Mouse (Mus musculus): ENCODE measurements around the gene Gm20696. TPM values are rescaled to one million over a fixed set of nuclear protein-coding genes. Genes with fewer than 3 reads are reported as not detected.

The Gm20696 gene
- polyA plus RNA-seq, 1 experiment from 2014 or later = 5.3 TPM

DNA sequence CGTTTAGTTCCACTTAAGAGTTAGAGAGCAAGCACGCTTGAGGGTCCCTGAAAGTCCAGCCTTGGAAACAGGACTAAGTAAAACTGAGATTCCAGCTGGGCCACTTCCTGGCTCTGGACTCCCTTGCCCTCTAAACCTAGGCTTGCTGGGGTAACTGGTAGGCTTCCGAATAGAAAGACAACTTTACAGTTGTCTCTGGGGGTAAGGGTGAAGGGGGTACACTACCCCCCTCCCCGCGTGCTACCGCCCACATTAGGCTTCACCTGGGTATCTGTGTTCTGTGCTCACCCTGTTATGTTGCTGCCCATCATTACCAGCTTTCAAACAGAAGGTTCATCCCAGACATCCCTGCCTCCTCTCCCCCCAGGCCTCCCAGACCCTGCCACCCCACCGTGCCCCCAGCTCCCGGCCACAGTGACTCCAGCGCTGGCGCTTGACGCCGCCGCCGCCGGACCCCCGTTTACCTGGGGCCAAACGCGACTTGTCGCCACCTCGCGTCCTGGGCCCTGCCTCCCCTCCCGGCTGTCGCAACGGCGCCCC lies 25.1 kb upstream of the Gm20696 start:
- H3K9ac ChIP-seq (ENCODE audit: low read length) = peak overlapping the region; percentile 76
- peak overlapping the region; percentile 88 for H3K4me2 ChIP-seq (ENCODE audit: low read depth, low read length, severe bottlenecking)
- ATAC-seq (replicated peaks; ENCODE audit: low FRiP score) (peak; percentile 27), DNase-seq (ENCODE audit: low spot score) (no peak)
- no peak overlapping the region for H3K27ac ChIP-seq (ENCODE audit: low read depth, low read length)
- WGBS = 6% methylated on average over 24 of the region's 25 CpGs
- H3K36me3 ChIP-seq (ENCODE audit: control insufficient read depth, insufficient read depth, low read length) = no peaks in the 10 kb centered on the region
- peaks cover 34% of the 10 kb centered on the region for H3K27me3 ChIP-seq (ENCODE audit: control insufficient read depth, insufficient read depth, low read length)
- H3K4me1 ChIP-seq (replicated peaks; ENCODE audit: control insufficient read depth, insufficient read depth, low read length) = peaks cover 2% of the 10 kb centered on the region; the same call in 1 of the 2 replicates
- H3K4me3 ChIP-seq (ENCODE audit: low read depth, low read length) = peak overlapping the region; percentile 74
- no peaks in the 10 kb centered on the region for H3K9me3 ChIP-seq (ENCODE audit: control insufficient read depth, low read length)

DNA sequence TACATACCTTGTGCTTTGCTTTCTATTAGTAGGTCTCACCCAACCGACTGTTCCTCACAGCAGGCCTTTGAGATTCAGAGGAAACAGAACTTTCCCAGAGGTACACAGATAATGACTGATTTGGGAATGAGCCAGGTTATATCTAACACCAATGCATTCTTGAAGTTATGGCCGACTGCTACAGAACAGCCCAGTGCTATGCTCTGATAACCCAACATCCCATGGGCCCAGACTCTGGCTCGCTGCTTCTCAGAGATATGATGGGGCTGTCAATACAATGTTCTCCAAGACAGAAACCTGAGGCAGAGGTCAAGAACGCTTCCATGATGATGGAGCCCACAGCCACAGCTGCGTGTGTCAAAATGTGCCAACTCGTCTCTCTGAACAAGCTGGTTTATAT lies 21.9 kb upstream of the Gm20696 start:
- 91% methylated on average over 6 of the region's 6 CpGs for WGBS
- Histone ChIP-seq H3K4me2 (ENCODE audit: low read depth, low read length, severe bottlenecking) (no peak overlapping the region), H3K36me3 (ENCODE audit: control insufficient read depth, insufficient read depth, low read length) (no peaks in the 10 kb centered on the region), H3K4me1 (replicated peaks; ENCODE audit: control insufficient read depth, insufficient read depth, low read length) (peaks cover 2% of the 10 kb centered on the region; the same call in 1 of the 2 replicates), H3K9me3 (ENCODE audit: control insufficient read depth, low read length) (peaks cover 2% of the 10 kb centered on the region; the same call in 1 of the 2 replicates), H3K4me3 (ENCODE audit: low read depth, low read length) (no peak overlapping the region), H3K27me3 (ENCODE audit: control insufficient read depth, insufficient read depth, low read length) (peaks cover 21% of the 10 kb centered on the region), H3K9ac (ENCODE audit: low read length) (no peak overlapping the region), H3K27ac (ENCODE audit: low read depth, low read length) (no peak overlapping the region)
- DNase-seq (ENCODE audit: low spot score) = no peak
- ATAC-seq (replicated peaks; ENCODE audit: low FRiP score) = no peak

DNA sequence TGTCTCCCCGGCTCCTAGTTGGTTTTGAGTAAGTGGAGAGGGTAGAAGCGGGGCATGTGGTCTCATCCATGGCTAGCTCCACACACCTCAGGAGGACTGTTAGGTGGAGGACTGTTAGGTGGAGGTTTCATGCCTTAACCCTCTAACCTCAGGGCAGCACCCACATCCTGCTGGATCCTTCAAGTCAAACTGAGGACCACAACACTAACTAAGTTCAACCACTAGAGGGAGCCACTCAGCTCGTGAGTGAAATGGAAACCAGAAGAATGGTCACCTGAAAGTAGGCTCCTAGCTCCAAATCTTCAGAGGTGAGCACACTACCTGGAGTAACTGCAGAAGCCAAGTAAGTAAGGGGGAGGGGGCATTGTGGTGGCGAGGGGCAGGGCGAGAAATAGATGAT lies 18.3 kb upstream of the Gm20696 start:
- ATAC-seq (replicated peaks; ENCODE audit: low FRiP score) (no peak), DNase-seq (ENCODE audit: low spot score) (no peak)
- Histone ChIP-seq H3K9me3 (ENCODE audit: control insufficient read depth, low read length) (peaks cover 2% of the 10 kb centered on the region; the same call in 1 of the 2 replicates), H3K4me3 (ENCODE audit: low read depth, low read length) (no peak overlapping the region), H3K27me3 (ENCODE audit: control insufficient read depth, insufficient read depth, low read length) (no peaks in the 10 kb centered on the region), H3K4me2 (ENCODE audit: low read depth, low read length, severe bottlenecking) (no peak overlapping the region), H3K27ac (ENCODE audit: low read depth, low read length) (no peak overlapping the region), H3K4me1 (replicated peaks; ENCODE audit: control insufficient read depth, insufficient read depth, low read length) (no peaks in the 10 kb centered on the region), H3K36me3 (ENCODE audit: control insufficient read depth, insufficient read depth, low read length) (no peaks in the 10 kb centered on the region), H3K9ac (ENCODE audit: low read length) (no peak overlapping the region)
- 51% methylated on average over 5 of the region's 5 CpGs for WGBS

DNA sequence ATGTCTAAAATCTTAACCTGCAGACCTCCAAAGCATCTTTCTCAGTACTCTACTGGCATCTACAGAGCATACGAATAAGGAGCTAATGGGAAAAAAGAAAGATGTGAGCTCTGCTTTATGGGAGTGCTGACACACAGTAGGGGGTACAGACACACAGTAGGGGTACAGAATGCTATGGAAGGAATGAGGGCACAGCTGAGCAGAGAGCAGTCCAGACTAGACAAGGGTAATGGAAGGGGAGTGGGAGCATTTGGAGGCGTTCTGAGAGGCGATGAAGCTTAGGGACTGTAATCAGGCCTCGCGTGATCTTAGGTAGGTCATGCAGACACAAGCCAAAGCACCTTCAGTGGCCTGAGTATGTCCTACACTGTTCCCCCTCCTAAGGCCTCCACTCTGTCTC lies 17.4 kb upstream of the Gm20696 start:
- Histone ChIP-seq H3K9ac (ENCODE audit: low read length) (no peak overlapping the region), H3K27ac (ENCODE audit: low read depth, low read length) (no peak overlapping the region), H3K27me3 (ENCODE audit: control insufficient read depth, insufficient read depth, low read length) (no peaks in the 10 kb centered on the region), H3K9me3 (ENCODE audit: control insufficient read depth, low read length) (peaks cover 2% of the 10 kb centered on the region; the same call in 1 of the 2 replicates), H3K4me1 (replicated peaks; ENCODE audit: control insufficient read depth, insufficient read depth, low read length) (no peaks in the 10 kb centered on the region), H3K4me2 (ENCODE audit: low read depth, low read length, severe bottlenecking) (no peak overlapping the region), H3K4me3 (ENCODE audit: low read depth, low read length) (no peak overlapping the region), H3K36me3 (ENCODE audit: control insufficient read depth, insufficient read depth, low read length) (no peaks in the 10 kb centered on the region)
- ATAC-seq (replicated peaks; ENCODE audit: low FRiP score) (no peak), DNase-seq (ENCODE audit: low spot score) (no peak)
- WGBS = 87% methylated on average over 5 of the region's 5 CpGs

DNA sequence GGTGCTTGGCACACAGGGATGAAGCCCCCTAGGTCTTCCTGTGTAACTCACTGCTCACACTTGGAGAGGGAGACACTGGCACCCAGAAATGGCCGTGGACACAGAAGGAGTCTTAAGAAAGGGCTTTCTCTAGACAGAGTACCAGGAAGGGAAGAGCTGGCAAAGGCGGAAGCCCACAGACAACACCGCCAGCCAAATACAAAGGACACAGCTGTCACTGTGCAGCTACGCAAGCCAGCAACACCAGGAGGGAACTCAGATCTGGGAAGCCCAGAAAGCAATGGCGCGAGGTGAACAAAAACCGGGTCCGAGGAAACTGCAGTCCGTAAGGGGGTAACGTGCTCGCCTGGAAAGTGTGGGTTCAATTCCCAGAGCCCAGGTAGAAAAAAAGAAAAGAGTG lies 11.5 kb upstream of the Gm20696 start:
- Histone ChIP-seq H3K9me3 (ENCODE audit: control insufficient read depth, low read length) (no peaks in the 10 kb centered on the region), H3K4me2 (ENCODE audit: low read depth, low read length, severe bottlenecking) (no peak overlapping the region), H3K9ac (ENCODE audit: low read length) (no peak overlapping the region), H3K27ac (ENCODE audit: low read depth, low read length) (no peak overlapping the region), H3K4me3 (ENCODE audit: low read depth, low read length) (no peak overlapping the region), H3K36me3 (ENCODE audit: control insufficient read depth, insufficient read depth, low read length) (no peaks in the 10 kb centered on the region), H3K27me3 (ENCODE audit: control insufficient read depth, insufficient read depth, low read length) (no peaks in the 10 kb centered on the region), H3K4me1 (replicated peaks; ENCODE audit: control insufficient read depth, insufficient read depth, low read length) (peaks cover 2% of the 10 kb centered on the region; the same call in 1 of the 2 replicates)
- DNase-seq (ENCODE audit: low spot score) (no peak), ATAC-seq (replicated peaks; ENCODE audit: low FRiP score) (no peak)
- 82% methylated on average over 11 of the region's 11 CpGs for WGBS

DNA sequence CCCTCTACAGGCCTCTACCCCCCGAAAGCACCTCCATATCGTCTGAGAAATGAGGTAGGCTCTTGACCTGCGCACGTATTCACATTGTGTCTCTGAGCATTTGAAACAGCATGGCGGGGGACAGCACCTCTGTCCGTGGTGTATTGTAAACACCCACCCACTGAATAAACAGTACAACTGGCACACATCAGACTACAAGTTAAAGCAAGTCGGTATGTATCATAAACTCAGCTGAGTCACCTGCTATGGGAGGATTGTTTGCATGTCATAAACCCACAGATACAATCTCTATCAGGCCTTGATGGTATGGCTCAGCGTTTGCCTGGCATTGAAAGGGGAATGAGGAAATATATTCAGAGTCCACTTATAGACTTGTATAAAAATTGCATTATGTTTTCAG lies 10.7 kb upstream of the Gm20696 start:
- 92% methylated on average over 8 of the region's 8 CpGs for WGBS
- H3K4me1 ChIP-seq (replicated peaks; ENCODE audit: control insufficient read depth, insufficient read depth, low read length) = peaks cover 2% of the 10 kb centered on the region; the same call in 1 of the 2 replicates

DNA sequence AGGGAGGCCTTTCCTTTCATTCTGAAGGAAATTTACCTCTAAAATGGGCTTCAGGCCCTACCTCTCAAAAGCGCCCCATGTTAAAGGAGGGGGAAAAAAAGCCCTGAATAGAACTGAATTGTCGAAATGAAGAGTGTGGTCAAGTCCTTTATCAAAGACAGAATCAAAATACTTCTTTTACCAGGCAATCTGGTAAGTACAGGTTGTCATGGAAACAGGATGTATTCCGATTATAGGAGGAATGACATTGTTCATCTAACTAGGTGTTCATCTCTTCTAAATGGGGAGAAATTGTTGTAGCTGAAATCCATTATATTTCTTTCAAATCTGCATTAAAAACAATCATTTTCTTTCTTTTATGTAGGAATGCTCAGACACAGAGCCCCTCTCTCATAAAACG lies 7.9 kb upstream of the Gm20696 start:
- Histone ChIP-seq H3K4me3 (ENCODE audit: low read depth, low read length) (no peak overlapping the region), H3K27me3 (ENCODE audit: control insufficient read depth, insufficient read depth, low read length) (no peaks in the 10 kb centered on the region), H3K9ac (ENCODE audit: low read length) (no peak overlapping the region), H3K36me3 (ENCODE audit: control insufficient read depth, insufficient read depth, low read length) (no peaks in the 10 kb centered on the region), H3K4me2 (ENCODE audit: low read depth, low read length, severe bottlenecking) (no peak overlapping the region), H3K4me1 (replicated peaks; ENCODE audit: control insufficient read depth, insufficient read depth, low read length) (peaks cover 12% of the 10 kb centered on the region), H3K9me3 (ENCODE audit: control insufficient read depth, low read length) (no peaks in the 10 kb centered on the region), H3K27ac (ENCODE audit: low read depth, low read length) (no peak overlapping the region)
- ATAC-seq (replicated peaks; ENCODE audit: low FRiP score) = no peak
- WGBS = 60% methylated on average over 4 of the region's 4 CpGs
- DNase-seq (ENCODE audit: low spot score) = no peak

More for the DNA sequence above, 10.7 kb upstream of the Gm20696 start:
- no peaks in the 10 kb centered on the region for H3K36me3 ChIP-seq (ENCODE audit: control insufficient read depth, insufficient read depth, low read length)
- ATAC-seq (replicated peaks; ENCODE audit: low FRiP score) (no peak), DNase-seq (ENCODE audit: low spot score) (no peak)
- no peaks in the 10 kb centered on the region for H3K27me3 ChIP-seq (ENCODE audit: control insufficient read depth, insufficient read depth, low read length)
- no peak overlapping the region for H3K27ac ChIP-seq (ENCODE audit: low read depth, low read length)
- H3K9ac ChIP-seq (ENCODE audit: low read length) = no peak overlapping the region
- H3K4me3 ChIP-seq (ENCODE audit: low read depth, low read length) = no peak overlapping the region
- H3K9me3 ChIP-seq (ENCODE audit: control insufficient read depth, low read length) = no peaks in the 10 kb centered on the region
- no peak overlapping the region for H3K4me2 ChIP-seq (ENCODE audit: low read depth, low read length, severe bottlenecking)

DNA sequence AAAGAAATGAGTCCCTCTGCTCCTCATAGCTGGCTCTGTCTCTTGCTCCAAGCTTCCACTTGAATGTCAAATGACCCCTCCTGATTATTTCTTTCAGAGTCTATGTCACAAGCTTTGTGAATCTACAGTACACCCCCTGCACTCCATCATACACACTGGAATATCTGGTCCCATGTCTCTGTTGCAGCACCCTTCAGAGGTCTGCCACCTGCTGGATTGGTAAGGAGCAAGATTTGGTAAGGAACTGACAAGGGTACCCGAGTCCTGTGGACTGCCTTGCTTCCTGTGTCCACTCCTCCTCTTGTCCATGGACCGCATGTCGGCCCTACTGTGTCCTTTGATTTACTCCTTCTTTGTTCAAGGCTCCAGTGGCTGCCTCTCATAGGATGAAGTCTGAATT lies 5.2 kb upstream of the Gm20696 start:
- H3K9ac ChIP-seq (ENCODE audit: low read length) = no peak overlapping the region

DNA sequence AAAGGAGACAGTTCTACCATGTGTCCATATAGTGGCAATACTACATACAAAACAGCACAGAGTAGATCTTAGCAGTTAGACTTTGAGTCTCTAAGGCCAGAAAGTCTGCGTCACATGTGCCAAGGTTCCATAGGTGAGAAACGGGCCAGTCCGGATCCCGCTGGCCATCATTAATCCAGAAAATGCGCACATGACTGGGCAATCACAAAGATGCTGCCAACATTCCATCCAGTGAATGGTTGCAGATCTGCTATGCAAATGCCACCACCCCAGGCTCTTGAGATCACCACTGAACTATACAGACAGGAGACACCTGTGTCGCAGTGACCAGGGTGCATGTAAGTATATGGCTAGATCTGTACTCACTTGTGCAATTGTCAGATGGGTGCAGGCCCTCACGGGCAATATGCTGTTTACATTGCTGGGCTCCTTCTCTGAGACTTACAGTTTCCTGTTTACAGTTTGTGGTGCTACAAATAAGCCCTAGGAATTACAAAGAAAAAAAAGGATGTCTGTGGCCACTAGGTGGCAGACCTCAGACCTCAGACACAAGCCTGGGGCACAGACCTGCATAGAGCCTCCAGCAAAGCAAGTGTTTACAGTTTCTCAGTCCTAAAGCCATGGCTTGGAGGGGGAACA lies 4.0 kb upstream of the Gm20696 start:
- peak; percentile 15; the same call in 1 of the 2 replicates for ATAC-seq (replicated peaks; ENCODE audit: low FRiP score)
- H3K27ac ChIP-seq (ENCODE audit: low read depth, low read length) = no peak overlapping the region
- 54% methylated on average over 7 of the region's 7 CpGs for WGBS

More for the DNA sequence above, 5.2 kb upstream of the Gm20696 start:
- no peak overlapping the region for H3K27ac ChIP-seq (ENCODE audit: low read depth, low read length)
- H3K9me3 ChIP-seq (ENCODE audit: control insufficient read depth, low read length) = no peaks in the 10 kb centered on the region
- peaks cover 22% of the 10 kb centered on the region for H3K4me1 ChIP-seq (replicated peaks; ENCODE audit: control insufficient read depth, insufficient read depth, low read length)
- no peaks in the 10 kb centered on the region for H3K36me3 ChIP-seq (ENCODE audit: control insufficient read depth, insufficient read depth, low read length)
- no peaks in the 10 kb centered on the region for H3K27me3 ChIP-seq (ENCODE audit: control insufficient read depth, insufficient read depth, low read length)
- ATAC-seq (replicated peaks; ENCODE audit: low FRiP score) (no peak), DNase-seq (ENCODE audit: low spot score) (no peak)
- no peak overlapping the region for H3K4me3 ChIP-seq (ENCODE audit: low read depth, low read length)
- 70% methylated on average over 3 of the region's 3 CpGs for WGBS
- no peak overlapping the region for H3K4me2 ChIP-seq (ENCODE audit: low read depth, low read length, severe bottlenecking)

More for the DNA sequence above, 4.0 kb upstream of the Gm20696 start:
- Histone ChIP-seq H3K4me2 (ENCODE audit: low read depth, low read length, severe bottlenecking) (no peak overlapping the region), H3K27me3 (ENCODE audit: control insufficient read depth, insufficient read depth, low read length) (no peaks in the 10 kb centered on the region), H3K4me1 (replicated peaks; ENCODE audit: control insufficient read depth, insufficient read depth, low read length) (peaks cover 22% of the 10 kb centered on the region), H3K9ac (ENCODE audit: low read length) (no peak overlapping the region), H3K4me3 (ENCODE audit: low read depth, low read length) (no peak overlapping the region), H3K9me3 (ENCODE audit: control insufficient read depth, low read length) (no peaks in the 10 kb centered on the region), H3K36me3 (ENCODE audit: control insufficient read depth, insufficient read depth, low read length) (no peaks in the 10 kb centered on the region)
- peak; percentile 77 for DNase-seq (ENCODE audit: low spot score)

All from forebrain, embryonic 11.5 days (tissue).